Mouse (Mus musculus) heart, embryonic 13.5 days (tissue): ENCODE results near the gene Tjp3. TPM values are rescaled to one million over a fixed set of nuclear protein-coding genes. Genes with fewer than 3 reads are reported as not detected.
A peak's percentile ranks its signal among the peaks of the same experiment; 100 is the strongest.

Experiments
- ATAC-seq: fragments of 200-750 bp; cut with Nextera tagmentation; 2 replicates; pipeline ENCODE4 v1.8.0; 2017; ENCODE audit warnings: moderate TSS enrichment; ENCODE audit not compliant: insufficient number of reproducible peaks, low FRiP score, low TSS enrichment; ENCODE audit errors: extremely low read depth
- H3K27ac ChIP-seq: fragments of 300-500 bp; sonication (generic); replicated peaks from 2 replicates; pipeline ENCODE4 v1.5.1; 2015; ENCODE audit warnings: moderate library complexity, mild to moderate bottlenecking, inconsistent platforms
- H3K27me3 ChIP-seq: fragments of 300-500 bp; sonication (generic); replicated peaks from 2 replicates; pipeline ENCODE4 v1.6.1; 2015; ENCODE audit warnings: mild to moderate bottlenecking, inconsistent platforms
- H3K36me3 ChIP-seq: fragments of 300-500 bp; sonication (generic); 2 replicates; pipeline ENCODE4 v1.6.1; 2015; ENCODE audit warnings: mild to moderate bottlenecking, inconsistent platforms
- H3K4me1 ChIP-seq: fragments of 300-500 bp; sonication (generic); 2 replicates; pipeline ENCODE4 v1.6.1; 2015; ENCODE audit warnings: inconsistent platforms
- H3K4me2 ChIP-seq: fragments of 300-500 bp; sonication (generic); 2 replicates; pipeline ENCODE4 v1.6.1; 2015; ENCODE audit warnings: inconsistent platforms, mild to moderate bottlenecking, moderate library complexity
- H3K4me3 ChIP-seq: fragments of 300-500 bp; sonication (generic); 2 replicates; pipeline ENCODE4 v1.5.1; 2015; ENCODE audit warnings: moderate library complexity, mild to moderate bottlenecking, inconsistent platforms
- H3K9ac ChIP-seq: fragments of 300-500 bp; sonication (generic); 2 replicates; pipeline ENCODE4 v1.6.1; 2015; ENCODE audit warnings: inconsistent platforms, mild to moderate bottlenecking, moderate library complexity
- H3K9me3 ChIP-seq: fragments of 300-500 bp; sonication (generic); 2 replicates; pipeline ENCODE4 v1.6.1; 2016; ENCODE audit warnings: inconsistent platforms
- WGBS: fragments of 180-500 bp; shearing (Covaris S2); methylation state at CpG from one replicate; pipeline ENCODE4 v1.1.7; 2015; ENCODE audit warnings: mixed read lengths; 5-methylcytosine and 5-hydroxymethylcytosine counted together
- polyA plus RNA-seq: library from polyadenylated mRNA; unstranded; fragments of >200 nt; fragmentation: Nextera tagmentation; extraction: Ambion mirVana; gene quantifications from 2 replicates; pipeline ENCODE4 v1.2.1, GENCODE M21; 2015

Tjp3 gene
- polyA plus RNA-seq, 1 experiment from 2014 or later: 2.2 TPM

DNA sequence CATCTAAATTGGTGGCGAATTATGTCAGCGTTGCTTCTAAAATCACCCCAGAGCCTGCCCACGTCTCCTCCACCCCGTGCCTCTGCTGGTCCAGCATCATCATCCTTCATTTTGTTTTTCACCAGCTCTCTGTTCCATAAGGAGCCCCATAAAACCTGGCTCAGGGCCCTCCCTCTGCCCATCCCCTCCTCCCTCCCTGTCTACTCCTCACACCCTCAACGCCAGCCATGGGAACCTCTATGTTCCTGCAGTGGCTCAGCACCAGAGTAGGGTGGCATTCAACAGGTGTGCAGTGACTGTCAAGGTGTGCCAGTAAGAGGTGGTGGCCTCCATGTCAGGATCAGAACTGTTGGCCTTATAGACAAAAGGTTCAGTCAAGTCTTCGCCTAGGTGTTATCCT is 3.8 kb upstream of the Tjp3 start:
- Histone ChIP-seq H3K4me3 (no peak overlapping the region), H3K9ac (peak overlapping the region; percentile 90)

GRCm38 (mm10) chr10:81294442-81294841 is 3.1 kb upstream of the Tjp3 start:
- H3K27ac ChIP-seq: peak overlapping the region; percentile 28; the same call in 1 of the 2 replicates
- H3K27me3 ChIP-seq: peaks cover 25% of the 10 kb centered on the region
- 41% methylated on average over 8 of the region's 8 CpGs for WGBS
- peaks cover 5% of the 10 kb centered on the region; the same call in 1 of the 2 replicates for H3K36me3 ChIP-seq
- H3K9me3 ChIP-seq: no peaks in the 10 kb centered on the region
- peak overlapping the region; percentile 90 for H3K9ac ChIP-seq
- peak overlapping the region; percentile 99 for H3K4me2 ChIP-seq
- H3K4me1 ChIP-seq: peaks cover 63% of the 10 kb centered on the region
- peak overlapping the region; percentile 91 for H3K4me3 ChIP-seq
- ATAC-seq: no peak

More for the DNA sequence above, 3.8 kb upstream of the Tjp3 start:
- H3K4me1 ChIP-seq: peaks cover 69% of the 10 kb centered on the region
- WGBS: 89% methylated on average over 6 of the region's 6 CpGs
- no peak overlapping the region for H3K27ac ChIP-seq
- H3K36me3 ChIP-seq: peaks cover 5% of the 10 kb centered on the region; the same call in 1 of the 2 replicates
- H3K4me2 ChIP-seq: peak overlapping the region; percentile 99; the same call in 1 of the 2 replicates
- no peak for ATAC-seq
- H3K27me3 ChIP-seq: peaks cover 17% of the 10 kb centered on the region
- H3K9me3 ChIP-seq: no peaks in the 10 kb centered on the region

- Histone ChIP-seq H3K9ac (peak overlapping the region; percentile 90), H3K27me3 (peaks cover 28% of the 10 kb centered on the region), H3K36me3 (peaks cover 5% of the 10 kb centered on the region; the same call in 1 of the 2 replicates), H3K4me2 (peak overlapping the region; percentile 99), H3K27ac (peak overlapping the region; percentile 87), H3K4me3 (peak overlapping the region; percentile 91), H3K4me1 (peaks cover 55% of the 10 kb centered on the region), H3K9me3 (no peaks in the 10 kb centered on the region)
- WGBS: 5% methylated on average over 25 of the region's 25 CpGs
- peak; percentile 2; the same call in 1 of the 2 replicates for ATAC-seq
Measured at GRCm38 (mm10) chr10:81293334-81294030, 2.1 kb upstream of the Tjp3 start.

DNA sequence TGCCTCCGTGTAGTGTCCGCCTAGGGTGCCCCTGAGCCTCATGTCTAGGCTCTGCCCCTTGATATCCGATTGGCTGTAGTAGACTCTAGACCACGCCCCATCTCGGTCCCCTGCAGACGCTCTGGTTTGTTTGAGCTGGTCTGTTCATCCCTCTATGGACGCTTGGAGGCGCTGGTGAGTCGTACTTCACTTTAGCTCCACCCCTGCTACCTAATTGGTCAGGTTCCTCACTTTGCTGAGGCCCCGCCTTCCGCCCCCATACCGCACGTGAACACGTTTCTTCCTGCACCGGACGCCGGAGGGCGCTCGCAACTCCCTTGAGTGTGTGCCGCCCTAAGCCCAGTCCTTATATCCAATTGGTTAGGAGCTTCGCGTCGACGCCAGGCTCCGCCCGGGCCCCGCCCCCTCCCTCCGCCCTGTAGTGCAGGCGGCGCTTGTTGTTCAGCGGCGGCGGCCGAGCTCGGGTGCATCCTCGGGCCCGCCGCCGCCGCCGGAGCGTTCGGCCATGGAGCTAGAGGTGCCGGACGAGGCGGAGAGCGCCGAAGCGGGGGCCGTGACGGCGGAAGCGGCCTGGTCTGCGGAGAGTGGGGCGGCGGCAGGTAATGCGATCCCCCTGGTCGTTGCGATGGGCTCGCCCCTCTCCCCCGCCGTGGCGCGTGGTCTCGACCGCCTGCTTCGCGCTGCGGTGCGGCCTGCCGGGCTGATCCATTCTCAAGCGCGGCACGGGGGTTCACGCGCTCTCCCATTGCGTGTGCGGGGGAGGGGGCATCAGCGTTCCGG is 1.4 kb upstream of the Tjp3 start, which contains the start of gene Pip5k1c:
Pip5k1c (plus strand) TSS at position 410 of the 780 bp plus-strand sequence.
- under 1% methylated on average over 59 of the region's 80 CpGs for WGBS
- Histone ChIP-seq H3K36me3 (peaks cover 5% of the 10 kb centered on the region; the same call in 1 of the 2 replicates), H3K4me2 (peak within 1 kb of the TSS; percentile 99), H3K4me3 (peak within 1 kb of the TSS; percentile 91), H3K27me3 (peaks cover 36% of the 10 kb centered on the region), H3K9me3 (no peaks in the 10 kb centered on the region), H3K27ac (peak within 1 kb of the TSS; percentile 87), H3K9ac (peak within 1 kb of the TSS; percentile 90), H3K4me1 (peaks cover 47% of the 10 kb centered on the region)
- peak; percentile 92 for ATAC-seq

GRCm38 (mm10) chr10:81290698-81291460 is 502 bp downstream of the Tjp3 start:
- Histone ChIP-seq H3K9ac (no peak overlapping the region), H3K36me3 (no peaks in the 10 kb centered on the region), H3K27ac (no peak overlapping the region), H3K4me2 (no peak overlapping the region), H3K4me1 (peaks cover 41% of the 10 kb centered on the region), H3K9me3 (no peaks in the 10 kb centered on the region), H3K4me3 (no peak overlapping the region), H3K27me3 (peaks cover 45% of the 10 kb centered on the region)
- WGBS: 22% methylated on average over 24 of the region's 24 CpGs
- no peak for ATAC-seq

- WGBS: 56% methylated on average over 14 of the region's 14 CpGs
- Histone ChIP-seq H3K4me2 (no peak overlapping the region), H3K27ac (no peak overlapping the region), H3K9me3 (no peaks in the 10 kb centered on the region), H3K27me3 (peaks cover 53% of the 10 kb centered on the region), H3K4me3 (no peak overlapping the region), H3K36me3 (no peaks in the 10 kb centered on the region), H3K4me1 (peaks cover 37% of the 10 kb centered on the region), H3K9ac (no peak overlapping the region)
- no peak for ATAC-seq
Measured at GRCm38 (mm10) chr10:81289811-81290210, 1.6 kb downstream of the Tjp3 start.

- Histone ChIP-seq H3K9ac (peak overlapping the region; percentile 44; the same call in 1 of the 2 replicates), H3K4me2 (no peak overlapping the region), H3K4me1 (peaks cover 32% of the 10 kb centered on the region), H3K9me3 (no peaks in the 10 kb centered on the region), H3K27me3 (peaks cover 58% of the 10 kb centered on the region), H3K27ac (no peak overlapping the region), H3K36me3 (no peaks in the 10 kb centered on the region), H3K4me3 (no peak overlapping the region)
- WGBS: 2% methylated on average over 7 of the region's 7 CpGs
- ATAC-seq: no peak
Measured at GRCm38 (mm10) chr10:81289278-81289677, 2.1 kb downstream of the Tjp3 start.

- ATAC-seq: no peak
- Histone ChIP-seq H3K9me3 (no peaks in the 10 kb centered on the region), H3K4me1 (peaks cover 25% of the 10 kb centered on the region), H3K36me3 (no peaks in the 10 kb centered on the region), H3K4me2 (no peak overlapping the region), H3K9ac (no peak overlapping the region), H3K27me3 (peaks cover 65% of the 10 kb centered on the region), H3K4me3 (no peak overlapping the region), H3K27ac (no peak overlapping the region)
- WGBS: 22% methylated on average over 6 of the region's 6 CpGs
Measured at GRCm38 (mm10) chr10:81288601-81289000, 2.8 kb downstream of the Tjp3 start.

- Histone ChIP-seq H3K4me2 (no peak overlapping the region), H3K27me3 (peaks cover 74% of the 10 kb centered on the region), H3K9ac (no peak overlapping the region), H3K36me3 (no peaks in the 10 kb centered on the region), H3K4me3 (no peak overlapping the region), H3K9me3 (no peaks in the 10 kb centered on the region), H3K27ac (no peak overlapping the region), H3K4me1 (peaks cover 23% of the 10 kb centered on the region)
- WGBS: 52% methylated on average over 8 of the region's 8 CpGs
- no peak for ATAC-seq
Measured at GRCm38 (mm10) chr10:81287513-81288157, 3.7 kb downstream of the Tjp3 start.

- Histone ChIP-seq H3K9ac (no peak overlapping the region), H3K9me3 (no peaks in the 10 kb centered on the region), H3K4me3 (no peak overlapping the region), H3K27me3 (peaks cover 81% of the 10 kb centered on the region), H3K36me3 (no peaks in the 10 kb centered on the region), H3K27ac (no peak overlapping the region), H3K4me1 (peaks cover 23% of the 10 kb centered on the region), H3K4me2 (no peak overlapping the region; the same call in 1 of the 2 replicates)
- WGBS: 42% methylated on average over 6 of the region's 6 CpGs
- ATAC-seq: no peak
Measured at GRCm38 (mm10) chr10:81286586-81286985, 4.8 kb downstream of the Tjp3 start.
